Mouse (Mus musculus) CD8-positive naive resting alpha-beta T cell, adult 2 months (primary cell): ENCODE results near the gene Olfr1336.
"Not testable (repeated sequence)": the region's sequence is repeated elsewhere in the genome, so short reads cannot be mapped to it uniquely, and the experiment has no call there.

Experiments
- DNase-seq, 2 experiments: peaks; one replicate each; pipeline ENCODE4 v3.0.0; 2022; ENCODE audit warnings: low read depth in 2 of 2, low spot score in 2 of 2

Gene Olfr1336

DNA sequence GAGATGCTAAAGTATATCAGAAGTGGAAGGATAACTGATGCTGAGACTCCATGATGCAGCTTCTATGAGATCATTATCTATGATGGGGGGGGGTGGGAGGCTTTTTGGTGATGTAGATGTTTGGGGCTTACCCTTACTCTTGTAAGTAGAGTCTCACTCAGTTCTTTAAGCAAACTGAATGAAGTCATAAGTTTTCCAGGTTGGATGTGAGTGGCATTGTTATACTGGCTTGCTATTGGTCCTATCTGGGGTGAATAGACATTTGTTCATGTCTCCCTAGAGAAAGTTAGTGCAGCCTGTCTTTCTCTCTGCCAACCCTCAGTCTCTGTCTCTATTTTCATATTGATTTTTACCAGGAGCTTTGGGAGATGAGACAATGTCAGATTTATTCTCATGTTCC is at the start of gene Olfr1336:
TSS of gene Olfr1336 (plus strand) at position 301 of the 400 bp plus-strand sequence.
- DNase-seq = no peak

DNA sequence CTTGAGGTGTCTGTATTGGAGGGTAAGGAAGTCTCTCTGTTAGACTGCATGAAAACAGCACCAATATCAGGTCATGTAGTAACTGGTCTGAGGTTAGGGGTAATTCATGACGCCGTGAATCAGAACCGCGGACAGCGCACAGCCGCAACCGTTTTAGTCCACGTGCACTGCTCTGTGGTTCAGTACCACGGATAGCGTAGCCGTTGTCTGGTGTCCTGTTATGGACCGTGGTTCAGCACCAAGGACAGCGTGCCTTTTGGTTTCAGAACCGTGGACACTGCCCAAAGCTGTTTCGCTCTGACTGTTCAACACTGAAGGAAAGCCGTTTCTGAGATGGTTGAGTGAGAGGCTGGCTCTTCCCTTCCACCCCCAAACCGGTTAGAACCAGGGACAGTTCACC is 45.9 kb upstream of the Olfr1336 start, which contains the start of gene Gm20715:
TSS of gene Gm20715 (plus strand) at position 235 of the 400 bp plus-strand sequence.
- DNase-seq = peak in 1 of 2 experiments; percentile 18

DNA sequence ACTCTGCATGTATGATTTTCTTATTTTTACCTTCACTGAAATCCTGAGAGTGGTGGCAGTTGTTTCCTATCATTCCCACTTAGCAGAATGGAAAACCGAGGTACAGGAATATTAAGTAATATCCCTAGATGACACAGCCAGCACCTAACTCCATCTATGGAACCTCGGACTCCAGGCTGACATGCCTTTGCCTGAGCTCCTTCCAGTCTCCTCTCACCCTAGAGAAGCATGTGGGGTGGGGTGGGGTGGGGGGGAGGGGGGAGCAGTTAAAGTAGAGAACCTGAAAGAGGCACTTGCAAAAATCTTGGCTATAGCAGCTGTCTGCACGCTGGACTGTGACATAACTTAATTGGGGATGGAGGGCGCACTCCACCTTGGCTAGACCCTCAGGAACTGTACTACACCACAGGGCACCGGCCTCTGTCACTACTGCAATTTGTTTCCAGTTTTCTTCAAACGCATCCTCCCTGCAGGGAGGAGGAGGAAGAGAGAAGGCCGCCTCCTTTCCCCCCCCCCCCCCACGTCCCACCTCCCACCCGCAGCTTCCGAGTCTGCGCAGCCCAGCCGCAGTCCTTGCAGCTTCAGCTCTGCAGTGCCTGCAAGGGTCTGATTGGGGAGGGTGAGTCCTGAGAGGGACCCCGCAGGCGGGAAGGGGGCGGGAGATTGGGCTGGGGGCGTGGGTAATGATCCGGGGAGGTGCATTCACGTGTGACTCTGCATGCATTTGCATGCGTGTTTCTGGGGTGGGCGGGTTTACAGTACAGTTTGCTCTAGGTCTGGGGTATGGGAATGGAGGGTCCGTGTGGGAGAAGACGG is 41.1 kb upstream of the Olfr1336 start:
- DNase-seq = no peak

DNA sequence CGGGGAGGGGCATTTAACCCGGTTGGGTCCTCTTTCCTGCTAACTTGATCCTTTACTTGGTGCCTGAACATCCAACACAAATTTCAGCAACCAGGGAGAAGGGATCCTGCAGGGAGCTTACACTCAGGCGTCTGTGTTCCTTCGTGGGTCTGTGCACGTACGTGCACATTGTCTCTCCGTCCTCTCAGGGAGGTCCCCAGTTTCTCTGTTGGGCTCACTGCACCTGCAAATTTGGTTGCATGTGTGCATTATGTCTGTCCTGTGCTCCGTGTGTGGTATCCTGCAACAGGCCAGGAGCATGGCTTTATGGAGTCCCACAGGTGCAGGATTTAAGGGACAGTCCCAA is 40.6 kb upstream of the Olfr1336 start:
- no peak for DNase-seq

DNA sequence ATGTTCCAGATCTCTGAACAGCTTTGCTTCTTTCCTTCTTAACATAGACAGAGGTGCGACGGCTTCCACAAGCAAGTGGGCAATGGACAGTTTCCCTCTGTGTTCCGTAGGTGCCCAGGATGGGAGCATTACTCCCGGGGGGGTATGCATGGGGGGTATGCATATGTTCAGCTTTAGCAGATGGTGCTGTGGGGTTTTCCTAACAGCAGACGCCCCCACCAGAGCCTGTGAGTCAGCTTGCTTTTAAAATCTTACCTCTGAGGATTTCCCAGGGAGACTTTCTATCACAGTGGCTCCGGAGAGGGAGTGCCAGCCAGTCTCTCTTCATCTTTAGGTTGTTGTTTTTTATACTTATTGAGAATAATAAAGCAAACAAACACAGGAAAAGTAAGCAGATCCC is 36.1 kb upstream of the Olfr1336 start:
- no peak for DNase-seq

DNA sequence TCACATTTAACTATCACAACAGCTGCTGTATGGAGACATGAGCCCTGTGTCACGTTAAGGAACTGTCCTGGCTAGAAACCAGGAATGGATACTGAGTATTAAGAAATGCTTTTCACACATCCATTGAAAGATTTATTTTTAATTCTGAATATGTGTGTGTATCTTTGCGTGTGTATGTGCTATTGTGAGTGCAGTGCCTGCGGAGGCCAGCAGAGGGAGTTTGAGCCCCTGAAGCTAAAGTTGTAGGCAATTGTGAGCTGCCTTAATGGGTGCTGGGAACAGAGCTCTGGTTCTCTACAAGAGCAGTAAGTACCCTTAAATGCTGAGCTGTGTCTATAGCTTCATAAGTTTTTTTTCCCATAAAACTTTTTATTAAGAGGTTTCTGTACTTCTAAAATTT is 26.6 kb upstream of the Olfr1336 start:
- no peak for DNase-seq

DNA sequence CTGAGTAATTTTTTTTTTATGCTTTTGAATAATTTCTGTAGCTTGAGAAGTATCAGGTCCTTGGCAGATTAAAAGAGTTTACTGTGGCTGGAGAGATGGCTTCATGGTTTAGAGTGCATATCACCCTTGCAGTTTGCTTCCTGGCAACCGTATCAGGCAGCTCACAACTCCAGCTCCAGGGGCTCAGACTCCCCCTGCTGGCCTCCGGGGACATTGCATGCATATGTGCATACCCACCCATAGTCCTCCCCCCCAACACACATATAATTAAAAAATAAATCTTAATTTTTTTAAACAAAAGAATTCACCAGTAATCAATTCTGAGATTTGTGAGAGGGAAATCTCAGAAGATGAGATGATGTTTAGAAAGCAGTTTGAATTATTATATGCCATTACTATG is 25.6 kb upstream of the Olfr1336 start:
- peak; percentile 6 to 27 for DNase-seq

DNA sequence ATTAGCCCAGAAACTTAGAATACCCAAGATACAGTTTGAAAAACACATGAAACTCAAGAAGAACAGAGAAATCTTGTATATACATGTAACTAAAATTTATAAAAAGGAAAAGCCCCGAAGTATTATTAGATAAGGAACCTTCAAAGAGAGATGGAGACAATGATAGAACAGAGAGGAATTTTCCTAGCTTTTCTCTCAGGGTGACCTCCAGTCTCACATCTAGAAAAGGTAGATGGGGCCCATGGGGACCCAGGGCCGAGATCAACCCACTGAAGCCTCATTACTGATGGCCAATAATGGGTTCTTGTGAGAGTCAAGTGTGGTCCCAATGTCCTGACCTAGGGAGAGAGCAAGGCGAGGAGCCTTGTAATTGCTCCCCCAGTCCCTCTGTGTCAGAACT is 17.6 kb upstream of the Olfr1336 start, which contains the start of gene Olfr1344:
TSS of gene Olfr1344 (plus strand) at position 301 of the 400 bp plus-strand sequence.
- no peak for DNase-seq

DNA sequence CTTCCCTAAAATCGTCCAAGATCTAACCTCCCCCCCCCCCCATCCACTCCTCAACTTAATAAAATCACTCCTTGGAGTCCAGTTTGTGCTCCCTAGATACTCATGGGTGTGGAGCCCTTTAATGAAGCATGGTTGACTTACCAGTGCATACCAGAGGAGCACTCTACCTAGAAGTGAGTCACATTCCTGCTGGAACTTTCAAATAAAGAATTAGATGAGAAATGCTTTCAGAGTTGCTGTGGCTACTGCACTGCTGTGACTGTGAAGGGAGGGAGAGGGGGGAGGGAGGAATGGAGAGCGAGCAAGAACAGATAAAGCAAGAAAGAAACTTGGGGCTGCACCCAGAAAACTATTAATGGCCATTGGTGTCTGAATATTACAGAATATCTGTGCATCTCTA is 14.8 kb upstream of the Olfr1336 start:
- no peak for DNase-seq

DNA sequence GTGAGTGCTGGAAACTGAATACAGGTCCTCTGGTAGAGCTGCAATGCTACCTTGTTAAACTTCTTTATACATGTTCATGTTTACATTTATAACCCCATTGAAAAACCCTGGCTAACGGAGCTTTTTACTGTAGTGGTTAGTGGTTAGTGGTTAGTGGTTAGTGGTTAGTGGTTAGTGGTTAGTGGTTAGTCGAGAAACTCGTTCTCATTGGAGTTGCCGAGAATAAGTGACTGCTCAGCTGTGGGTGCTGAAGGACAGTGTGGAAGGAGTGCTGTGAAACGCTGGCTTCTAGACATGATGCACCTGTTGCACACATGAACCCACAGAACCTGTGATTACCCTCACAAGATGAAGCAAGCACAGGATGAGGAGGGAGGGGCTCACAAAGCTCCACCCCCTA is 8.2 kb upstream of the Olfr1336 start:
- DNase-seq = no peak

DNA sequence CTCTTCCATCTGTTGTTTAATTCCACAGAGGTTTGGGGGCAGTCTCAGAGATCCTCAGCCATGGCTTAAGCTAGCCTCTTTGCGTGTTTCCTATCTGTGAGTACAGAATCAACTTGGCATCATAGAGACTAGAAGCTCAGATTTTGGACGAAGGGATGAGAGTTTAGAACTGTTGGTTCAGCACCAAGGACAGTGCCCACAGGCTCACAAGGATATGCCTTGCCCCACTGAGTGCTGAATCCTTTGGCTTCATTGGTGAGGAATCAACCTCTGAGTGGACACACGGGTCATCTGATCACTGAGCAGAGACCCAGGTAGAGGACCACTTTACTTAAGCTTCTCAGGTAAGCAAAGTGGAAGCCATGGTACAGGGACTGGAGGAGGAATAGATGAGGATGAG is 431 bp downstream of the Olfr1336 start:
- DNase-seq = no peak

DNA sequence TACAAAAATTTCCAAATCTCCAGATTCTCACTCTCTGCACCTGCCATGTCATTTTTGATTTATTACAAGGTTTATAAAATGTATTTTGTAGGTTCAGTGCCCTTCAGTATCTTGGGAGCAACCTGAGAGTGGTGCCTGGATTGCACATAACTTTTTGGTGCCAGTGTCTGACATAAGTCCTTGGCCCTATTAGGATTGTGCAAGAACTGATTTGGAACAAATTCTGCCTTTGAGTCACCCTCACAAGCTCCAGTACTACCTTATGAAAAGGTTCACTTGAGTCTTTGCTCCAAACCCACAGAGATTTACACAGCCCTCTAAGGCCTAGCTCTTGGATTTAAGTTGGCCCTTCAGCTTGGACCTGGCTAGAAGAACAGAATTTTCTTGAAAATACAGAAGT is 11.0 kb downstream of the Olfr1336 start, which contains the start of gene Olfr1346:
TSS of gene Olfr1346 (plus strand) at position 151 of the 400 bp plus-strand sequence.
- no peak for DNase-seq

DNA sequence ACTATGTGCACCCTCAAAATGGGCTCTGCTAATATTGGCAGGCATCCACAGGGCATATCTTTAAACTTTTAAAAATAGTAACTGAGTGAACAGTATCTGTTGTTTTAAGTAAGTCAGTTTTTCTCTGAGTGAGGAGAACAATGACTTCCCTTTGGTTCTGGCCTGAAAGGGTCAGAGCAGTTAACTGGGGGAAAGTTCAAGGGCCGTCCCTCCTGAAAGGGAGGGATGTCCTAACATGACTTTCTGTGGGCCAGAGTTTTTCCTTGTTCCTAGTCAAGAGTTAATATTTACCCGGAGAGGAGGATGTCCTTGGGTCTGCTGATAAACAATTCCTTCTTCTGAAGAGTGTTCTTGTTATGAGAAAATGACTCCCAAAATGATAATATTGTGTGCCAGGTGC is 21.7 kb downstream of the Olfr1336 start:
- not testable (repeated sequence) for DNase-seq

DNA sequence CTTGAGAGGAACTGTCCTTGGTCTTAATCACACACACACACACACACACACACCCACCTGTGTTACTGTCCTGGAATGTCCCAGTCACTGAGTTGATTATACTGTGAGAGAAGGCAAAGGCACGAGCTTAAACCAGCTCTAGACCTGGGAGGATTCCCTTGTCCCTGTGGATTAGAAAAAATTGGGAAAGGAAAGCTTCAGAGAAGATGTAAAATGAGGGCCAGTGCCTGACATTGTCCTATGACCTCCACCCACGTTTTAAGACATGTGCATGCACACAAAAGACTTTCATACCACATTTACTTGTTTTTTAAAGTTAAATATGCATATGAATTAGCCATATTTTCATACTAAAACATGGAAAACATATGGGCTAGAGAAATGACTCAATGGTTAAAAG is 30.9 kb downstream of the Olfr1336 start, which contains the start of gene Olfr5:
TSS of gene Olfr5 (minus strand) at position 101 of the 400 bp plus-strand sequence.
- no peak for DNase-seq

DNA sequence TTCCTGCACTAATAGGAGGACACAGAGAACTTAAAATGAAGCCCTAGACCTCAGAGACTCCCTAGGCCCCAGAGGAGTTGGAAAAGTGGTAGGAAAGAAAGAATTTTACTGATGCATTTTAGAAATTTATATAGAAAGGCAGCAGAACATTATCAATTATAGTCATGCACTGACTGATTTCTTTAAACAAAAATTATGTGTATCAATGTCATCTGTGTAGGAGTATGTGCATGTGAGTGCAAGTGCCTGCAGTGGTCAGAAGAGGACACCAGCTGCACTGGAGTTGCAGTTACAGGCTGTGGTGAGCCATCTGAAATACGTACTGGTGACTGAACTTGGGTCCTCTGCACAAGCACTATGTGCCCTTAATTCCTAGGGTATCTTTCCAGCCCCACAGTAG is 43.7 kb downstream of the Olfr1336 start, which contains the start of gene Olfr1347:
TSS of gene Olfr1347 (minus strand) at position 101 of the 400 bp plus-strand sequence.
- no peak for DNase-seq

DNA sequence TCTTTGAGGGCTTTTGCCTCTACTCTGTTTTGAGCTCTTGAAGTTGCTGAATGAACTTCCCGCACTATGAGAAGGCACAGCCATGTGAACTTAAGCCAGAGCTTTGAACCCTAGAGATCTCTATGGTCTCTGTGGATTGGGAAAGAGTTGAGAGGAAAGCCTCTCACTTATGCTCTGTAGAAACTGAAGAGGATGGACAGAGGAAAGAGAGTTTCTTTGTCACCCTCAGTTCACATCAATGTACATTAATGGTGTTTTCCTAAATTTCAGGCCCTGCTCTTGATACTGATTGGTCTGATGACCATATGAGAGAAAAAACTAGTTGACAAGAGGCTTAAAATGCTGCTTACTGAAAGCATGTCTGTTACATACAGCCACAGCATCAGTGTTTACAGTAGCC is 52.7 kb downstream of the Olfr1336 start, which contains the start of gene Olfr1348:
TSS of gene Olfr1348 (minus strand) at position 101 of the 400 bp plus-strand sequence.
- DNase-seq = no peak
